Mouse (Mus musculus): ENCODE results near the gene Ndufaf1. TPM values are rescaled to one million over a fixed set of nuclear protein-coding genes. Genes with fewer than 3 reads are reported as not detected.
"Not testable (repeated sequence)": the region's sequence is repeated elsewhere in the genome, so short reads cannot be mapped to it uniquely, and the experiment has no call there.

Gene Ndufaf1
- total RNA-seq (2017): 14.0 and 20.1 TPM in 2 replicates

GRCm38 (mm10) chr2:119662220-119663182 lies at the start of gene Ndufaf1:
Gene Ndufaf1, minus strand, starts transcription at chr2:119662827.
- peak; percentile 68 for ATAC-seq (ENCODE audit: extremely low read depth, insufficient number of reproducible peaks, low FRiP score, poor library complexity, severe bottlenecking)

DNA sequence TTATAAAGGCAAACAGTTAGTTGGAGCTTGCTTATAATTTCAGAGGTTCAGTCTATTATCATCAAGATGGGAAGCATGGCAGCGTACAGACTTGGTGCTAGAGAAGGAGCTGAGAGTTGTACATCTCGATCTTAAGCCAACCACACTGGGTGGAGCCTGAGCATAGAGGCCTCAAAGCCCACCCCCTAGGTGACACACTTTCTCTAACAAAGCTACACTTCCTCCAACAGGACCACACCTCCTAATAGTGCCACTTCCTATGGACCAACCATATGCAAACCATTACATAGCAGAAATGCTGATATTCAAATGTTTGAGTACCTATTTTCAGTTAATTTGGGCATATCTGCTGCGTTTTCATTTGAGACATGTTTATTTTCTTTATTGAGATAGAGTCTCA lies 47.4 kb upstream of the Ndufaf1 start:
- no peak for ATAC-seq (ENCODE audit: extremely low read depth, insufficient number of reproducible peaks, low FRiP score, poor library complexity, severe bottlenecking)

DNA sequence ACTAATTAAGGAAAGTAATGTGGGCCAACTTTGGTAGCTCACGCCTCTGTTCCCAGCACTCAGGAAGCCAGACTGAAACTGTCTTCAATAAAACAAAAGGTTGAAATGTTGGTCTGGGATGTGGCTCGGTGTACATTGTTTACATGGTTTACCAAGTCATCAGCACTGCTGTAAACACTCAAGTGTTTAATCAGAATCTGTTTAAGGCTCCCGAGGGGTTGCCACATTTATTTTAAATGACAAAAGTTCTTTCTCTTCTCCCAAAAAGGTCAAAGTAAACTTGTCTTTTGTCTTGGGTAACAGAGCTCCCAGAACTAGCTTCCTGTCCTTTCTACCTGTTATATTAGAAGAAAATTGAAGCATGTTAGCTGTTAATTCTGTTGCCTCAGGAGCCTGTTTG lies 45.0 kb upstream of the Ndufaf1 start:
- ATAC-seq (ENCODE audit: extremely low read depth, insufficient number of reproducible peaks, low FRiP score, poor library complexity, severe bottlenecking): no peak

GRCm38 (mm10) chr2:119703171-119703570 lies 40.5 kb upstream of the Ndufaf1 start:
- ATAC-seq (ENCODE audit: extremely low read depth, insufficient number of reproducible peaks, low FRiP score, poor library complexity, severe bottlenecking): no peak

GRCm38 (mm10) chr2:119699962-119700361 lies 37.3 kb upstream of the Ndufaf1 start:
- ATAC-seq (ENCODE audit: extremely low read depth, insufficient number of reproducible peaks, low FRiP score, poor library complexity, severe bottlenecking): no peak

DNA sequence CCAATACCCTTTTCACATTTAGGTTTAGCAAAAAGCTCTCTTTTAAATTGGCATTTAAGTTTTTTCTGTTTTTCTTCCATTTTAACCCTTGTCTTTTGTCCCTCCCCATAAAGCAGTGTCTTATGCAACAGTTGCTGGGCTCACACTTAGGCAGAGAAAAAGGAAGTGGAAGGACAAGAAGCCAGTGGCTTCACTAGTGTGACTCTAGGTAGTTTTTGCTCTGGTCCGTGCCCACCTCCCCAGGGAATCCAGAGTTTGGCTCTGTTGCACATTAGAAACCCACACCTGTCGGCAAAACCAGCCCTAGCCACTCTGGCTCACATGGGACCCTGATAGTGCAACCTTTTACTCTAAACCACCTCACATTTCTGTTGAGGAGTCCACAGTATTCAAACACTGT lies 35.8 kb upstream of the Ndufaf1 start:
- ATAC-seq (ENCODE audit: extremely low read depth, insufficient number of reproducible peaks, low FRiP score, poor library complexity, severe bottlenecking): peak; percentile 55

GRCm38 (mm10) chr2:119696111-119696510 lies 33.5 kb upstream of the Ndufaf1 start:
- ATAC-seq (ENCODE audit: extremely low read depth, insufficient number of reproducible peaks, low FRiP score, poor library complexity, severe bottlenecking): no peak

DNA sequence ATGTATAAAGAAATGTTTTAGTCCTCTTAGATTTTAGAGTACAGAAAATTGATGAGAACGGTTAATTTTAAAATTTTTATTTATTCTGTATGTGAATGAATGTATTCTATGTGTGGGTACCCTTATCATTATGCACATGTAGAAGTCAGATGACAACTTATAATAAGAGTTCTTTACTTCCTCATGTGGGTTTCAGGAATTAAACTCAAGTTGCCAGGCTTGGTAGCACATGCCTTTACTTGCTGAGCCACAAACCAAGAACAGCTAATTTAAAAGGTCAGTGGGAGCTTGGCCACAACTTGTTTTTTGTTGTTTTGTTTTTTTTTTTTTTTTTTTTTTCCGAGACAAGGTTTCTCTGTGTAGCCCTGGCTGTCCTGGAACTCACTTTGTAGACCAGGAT lies 32.2 kb upstream of the Ndufaf1 start:
- no peak for ATAC-seq (ENCODE audit: extremely low read depth, insufficient number of reproducible peaks, low FRiP score, poor library complexity, severe bottlenecking)

- ATAC-seq (ENCODE audit: extremely low read depth, insufficient number of reproducible peaks, low FRiP score, poor library complexity, severe bottlenecking): no peak
These were observed 29.5 kb upstream of the Ndufaf1 start for GRCm38 (mm10) chr2:119692003-119692701.

- no peak for ATAC-seq (ENCODE audit: extremely low read depth, insufficient number of reproducible peaks, low FRiP score, poor library complexity, severe bottlenecking)
These were observed 21.1 kb upstream of the Ndufaf1 start for GRCm38 (mm10) chr2:119683706-119684105.

DNA sequence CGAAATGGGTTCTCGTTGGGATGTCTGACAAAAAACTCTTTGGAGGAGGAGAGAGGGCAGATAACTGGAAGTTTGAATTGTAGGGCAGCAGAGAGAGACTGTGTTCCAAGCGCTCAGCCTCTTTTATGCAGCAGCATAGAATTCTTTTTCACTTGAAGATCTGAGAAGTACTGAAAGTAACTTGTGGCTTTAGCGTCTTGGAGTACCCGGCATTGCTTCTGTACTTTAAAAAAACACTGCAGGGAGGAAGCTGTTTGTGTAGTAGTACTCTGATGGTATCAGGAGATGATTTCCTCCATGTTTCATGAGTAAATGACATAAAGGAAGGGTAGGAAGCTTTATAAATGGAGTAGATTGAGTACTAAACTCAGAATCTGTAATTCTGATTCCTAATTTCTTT lies 13.2 kb upstream of the Ndufaf1 start:
- no peak for ATAC-seq (ENCODE audit: extremely low read depth, insufficient number of reproducible peaks, low FRiP score, poor library complexity, severe bottlenecking)

GRCm38 (mm10) chr2:119675215-119675784 lies 12.7 kb upstream of the Ndufaf1 start:
- ATAC-seq (ENCODE audit: extremely low read depth, insufficient number of reproducible peaks, low FRiP score, poor library complexity, severe bottlenecking): 0 out of 2 replicates have a peak, but pooled peaks have one; percentile 30

- ATAC-seq (ENCODE audit: extremely low read depth, insufficient number of reproducible peaks, low FRiP score, poor library complexity, severe bottlenecking): peak; percentile 89
These were observed 12.0 kb upstream of the Ndufaf1 start, which contains the start of gene Rtf1 for GRCm38 (mm10) chr2:119674525-119675214. Gene Rtf1, plus strand, starts transcription at chr2:119675068.

- peak; percentile 56; the same call in 1 of the 2 replicates for ATAC-seq (ENCODE audit: extremely low read depth, insufficient number of reproducible peaks, low FRiP score, poor library complexity, severe bottlenecking)
These were observed 6.4 kb upstream of the Ndufaf1 start for GRCm38 (mm10) chr2:119669010-119669409.

GRCm38 (mm10) chr2:119665744-119666143 lies 3.1 kb upstream of the Ndufaf1 start:
- not testable (repeated sequence) for ATAC-seq (ENCODE audit: extremely low read depth, insufficient number of reproducible peaks, low FRiP score, poor library complexity, severe bottlenecking)

- no peak for ATAC-seq (ENCODE audit: extremely low read depth, insufficient number of reproducible peaks, low FRiP score, poor library complexity, severe bottlenecking)
These were observed 18.4 kb downstream of the Ndufaf1 start for GRCm38 (mm10) chr2:119644254-119644653.

DNA sequence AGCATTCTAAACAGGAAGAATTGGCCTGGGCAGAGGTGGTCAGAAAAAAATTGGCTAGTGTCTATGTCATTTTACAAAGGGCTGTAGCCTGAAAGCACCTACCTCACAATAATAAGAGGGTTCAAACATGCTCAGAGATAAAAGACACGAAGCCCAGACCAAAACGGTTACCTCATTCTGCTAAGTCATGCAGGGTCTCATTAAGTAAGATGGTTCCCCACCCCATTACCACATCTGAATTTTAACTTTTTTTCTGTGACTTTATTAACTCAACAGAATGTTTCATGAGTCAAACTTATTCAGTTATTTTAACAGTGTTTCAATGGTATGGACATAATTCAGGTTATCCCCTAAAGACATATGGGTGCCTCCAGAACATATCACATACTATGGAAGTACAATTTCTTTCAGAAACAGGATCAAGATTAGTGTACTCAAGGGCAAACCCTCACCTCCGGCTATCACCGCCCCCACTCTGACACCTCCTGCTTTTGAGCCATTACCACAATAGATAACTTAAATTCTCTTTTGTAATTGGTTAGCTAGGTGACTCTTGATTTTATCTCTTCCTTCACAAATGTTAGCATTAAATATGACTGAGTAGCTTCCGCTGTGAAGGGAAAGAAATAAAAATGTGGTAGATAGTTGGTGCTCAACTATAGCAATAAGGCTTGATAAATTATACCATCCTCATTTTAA lies 21.3 kb downstream of the Ndufaf1 start:
- no peak for ATAC-seq (ENCODE audit: extremely low read depth, insufficient number of reproducible peaks, low FRiP score, poor library complexity, severe bottlenecking)

DNA sequence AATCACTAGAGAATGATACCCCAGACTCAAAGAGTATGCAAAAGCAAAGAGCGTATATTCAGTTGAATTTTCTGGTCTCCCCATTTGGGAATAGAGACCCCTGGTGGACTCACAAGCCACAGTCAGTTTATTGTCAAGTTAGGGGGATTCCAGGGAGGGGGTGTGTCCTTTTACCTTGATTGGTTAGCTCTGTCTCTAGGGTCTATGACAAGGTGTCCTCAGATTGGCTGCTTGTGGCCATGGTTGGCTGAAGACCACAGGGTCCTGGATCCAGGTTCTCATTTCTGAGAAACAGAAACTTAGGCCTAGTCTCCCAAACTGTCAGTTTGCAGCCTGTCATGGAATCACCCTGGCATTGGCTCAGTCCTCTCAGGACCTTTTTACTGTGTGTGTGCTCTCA lies 25.8 kb downstream of the Ndufaf1 start:
- ATAC-seq (ENCODE audit: extremely low read depth, insufficient number of reproducible peaks, low FRiP score, poor library complexity, severe bottlenecking): peak; percentile 71; the same call in 1 of the 2 replicates

All from neutrophil, adult 5-6 weeks (primary cell).